Mouse (Mus musculus): Measurements from ENCODE around the gene Olfr1496. TPM values are rescaled to one million over a fixed set of nuclear protein-coding genes. Genes with fewer than 3 reads are reported as not detected.
"Not testable (repeated sequence)": the region's sequence is repeated elsewhere in the genome, so short reads cannot be mapped to it uniquely, and the experiment has no call there.

The Olfr1496 gene
- total RNA-seq (2021): not detected
- long read RNA-seq, experiment 1: 0 reads
- long read RNA-seq, experiment 2: 0 reads

GRCm38 (mm10) chr19:13777578-13777977 lies at the start of gene Olfr1496:
Olfr1496 (plus strand) TSS chr19:13777878.
- no peak for DNase-seq

GRCm38 (mm10) chr19:13739428-13739827 lies 38.2 kb upstream of the Olfr1496 start, which contains the start of gene Olfr1494:
Olfr1494 (plus strand) TSS chr19:13739728.
- DNase-seq: no peak

- DNase-seq: no peak
Observed at GRCm38 (mm10) chr19:13749366-13749765, 28.3 kb upstream of the Olfr1496 start.

DNA sequence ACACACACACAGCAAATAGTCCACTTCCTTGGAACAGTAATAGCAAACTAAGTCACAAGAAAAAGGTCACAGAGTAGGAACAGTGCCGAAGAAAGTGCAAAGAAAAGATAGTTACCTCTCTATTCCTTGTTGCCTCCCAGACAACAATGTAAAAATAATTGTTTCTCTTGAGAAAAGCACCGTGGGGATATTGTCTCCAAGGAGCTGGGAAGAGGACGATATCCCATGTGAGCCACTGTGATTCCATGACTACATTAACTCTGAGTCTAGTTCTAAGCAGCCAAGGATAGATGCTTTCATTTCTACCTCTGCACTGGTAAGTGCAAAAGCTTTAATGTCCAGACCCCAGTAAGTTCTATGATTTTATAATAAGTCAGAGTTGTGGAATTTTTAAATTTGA lies 13.4 kb upstream of the Olfr1496 start, which contains the start of gene Olfr1495:
Gene Olfr1495, plus strand, starts transcription at position 301 of the 400 bp plus-strand sequence.
- no peak for DNase-seq

- no peak for DNase-seq
Observed at GRCm38 (mm10) chr19:13768565-13769276, 9.0 kb upstream of the Olfr1496 start.

DNA sequence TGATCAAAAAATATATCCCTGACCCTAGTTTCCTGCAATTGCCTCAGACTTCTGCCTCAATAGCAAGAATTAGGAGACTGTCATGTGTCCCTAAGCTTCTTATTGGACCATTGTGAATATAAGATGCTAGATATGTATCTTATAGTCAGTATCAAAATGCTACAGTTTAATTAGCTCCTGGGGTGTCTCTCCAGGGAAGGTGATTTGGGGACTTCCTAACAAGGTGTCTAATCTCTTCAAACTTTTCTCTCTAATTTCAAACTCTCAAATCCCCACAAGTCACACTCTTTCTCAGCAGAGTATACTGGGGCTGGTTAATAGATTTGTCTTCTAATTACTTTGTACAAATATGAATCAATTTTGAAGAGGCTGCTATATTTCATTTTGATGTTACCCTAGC lies 20.4 kb downstream of the Olfr1496 start, which contains the start of gene Olfr1497:
Gene Olfr1497, minus strand, starts transcription at position 101 of the 400 bp plus-strand sequence.
- DNase-seq: no peak

GRCm38 (mm10) chr19:13805486-13805885 lies 27.8 kb downstream of the Olfr1496 start:
- DNase-seq: not testable (repeated sequence)

DNA sequence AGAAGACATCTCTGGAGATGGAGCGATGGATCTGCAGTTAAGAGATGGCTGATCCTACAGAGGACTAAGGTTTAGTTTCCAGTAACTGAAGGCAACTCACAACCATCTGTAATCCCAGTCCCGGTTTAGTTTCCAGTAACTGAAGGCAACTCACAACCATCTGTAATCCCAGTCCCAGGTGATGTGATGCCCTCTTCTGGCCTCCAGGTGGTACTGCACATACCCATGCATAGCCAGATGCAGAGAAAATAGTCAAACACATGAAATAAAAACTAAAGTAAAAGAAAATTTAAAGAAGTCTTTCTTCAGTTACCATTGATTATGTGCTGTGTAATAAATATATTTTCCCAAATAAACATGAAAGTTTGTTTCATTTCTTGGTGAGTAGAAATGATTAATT lies 35.1 kb downstream of the Olfr1496 start:
- no peak for DNase-seq

DNA sequence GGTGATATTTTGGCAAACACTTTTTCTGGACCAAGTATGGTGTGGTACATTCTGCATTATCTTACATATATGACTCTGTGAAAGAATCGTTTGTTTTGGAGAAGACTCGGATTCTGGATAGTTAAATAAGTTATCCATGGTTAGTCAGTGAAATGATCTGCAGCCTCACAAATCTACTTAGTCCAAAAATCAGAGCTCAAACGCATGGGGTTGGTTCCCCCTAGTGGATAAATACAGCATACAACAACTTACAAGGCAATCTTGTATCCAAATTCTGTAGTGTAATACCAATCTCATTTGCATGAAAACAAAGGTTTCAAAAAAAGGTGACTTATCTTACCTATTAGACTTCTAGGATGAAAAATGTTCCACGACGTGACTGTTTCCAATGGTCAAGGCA lies 41.1 kb downstream of the Olfr1496 start:
- no peak for DNase-seq

GRCm38 (mm10) chr19:13819347-13819746 lies 41.7 kb downstream of the Olfr1496 start, which contains the start of gene Olfr1499:
Olfr1499 (minus strand) TSS chr19:13819447.
- no peak for DNase-seq

- no peak for DNase-seq
Observed at GRCm38 (mm10) chr19:13820847-13821246, 43.2 kb downstream of the Olfr1496 start.

GRCm38 (mm10) chr19:13828447-13828846 lies 50.8 kb downstream of the Olfr1496 start:
- DNase-seq: no peak

DNA sequence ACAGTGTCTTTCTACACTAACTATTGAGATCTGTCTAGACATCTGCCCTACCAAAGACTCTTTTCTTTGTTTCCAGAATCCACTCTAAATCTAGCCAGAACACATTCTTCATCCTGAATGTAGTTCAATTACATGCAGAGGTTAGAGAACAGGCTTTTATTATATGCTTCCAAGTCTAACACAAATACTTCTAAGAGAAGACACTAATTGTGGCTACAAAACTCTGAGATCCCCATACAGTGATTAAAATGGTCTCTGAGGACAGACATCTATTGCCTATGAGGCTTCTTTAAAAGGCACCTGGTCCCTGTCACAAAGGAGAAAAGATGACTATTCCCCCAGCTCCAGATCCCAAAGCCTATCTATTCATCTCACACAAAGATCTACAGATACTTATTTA lies 52.7 kb downstream of the Olfr1496 start, which contains the start of gene Olfr1500:
Gene Olfr1500, minus strand, starts transcription at position 101 of the 400 bp plus-strand sequence.
- no peak for DNase-seq

Other genes starting within 250 kb of the Olfr1496 start
- gene Olfr1480, start 250.0 kb upstream of the Olfr1496 start, total RNA-seq (2021): not detected
- gene Olfr1484, start 194.4 kb upstream of the Olfr1496 start, total RNA-seq (2021): not detected
- not detected for gene Olfr1487, start 160.5 kb upstream of the Olfr1496 start, total RNA-seq (2021)
- gene Olfr1489, start 146.3 kb upstream of the Olfr1496 start, total RNA-seq (2021): not detected
- not detected for gene Olfr1490, start 126.8 kb upstream of the Olfr1496 start, total RNA-seq (2021)
- not detected for gene Olfr1491, start 80.6 kb upstream of the Olfr1496 start, total RNA-seq (2021)
- gene Olfr1493-ps1, start 54.6 kb upstream of the Olfr1496 start, total RNA-seq (2021): not detected
- not detected for gene Olfr1494, start 38.1 kb upstream of the Olfr1496 start, total RNA-seq (2021)
- not detected for gene Olfr1495, start 13.3 kb upstream of the Olfr1496 start, total RNA-seq (2021)
- not detected for gene Olfr1497, start 20.3 kb downstream of the Olfr1496 start, total RNA-seq (2021)
- not detected for gene Olfr1499, start 41.6 kb downstream of the Olfr1496 start, total RNA-seq (2021)
- gene Olfr1500, start 52.6 kb downstream of the Olfr1496 start, total RNA-seq (2021): not detected
- gene Olfr1501, start 72.8 kb downstream of the Olfr1496 start, total RNA-seq (2021): not detected
- not detected for gene Olfr1502, start 83.9 kb downstream of the Olfr1496 start, total RNA-seq (2021)
- not detected for gene Olfr1504, start 120.0 kb downstream of the Olfr1496 start, total RNA-seq (2021)
- not detected for gene Olfr1505, start 135.7 kb downstream of the Olfr1496 start, total RNA-seq (2021)

Data from adrenal gland, postnatal 10 days (tissue).